Mouse (Mus musculus): ENCODE results near the gene Rftn1.

Rftn1 gene

DNA sequence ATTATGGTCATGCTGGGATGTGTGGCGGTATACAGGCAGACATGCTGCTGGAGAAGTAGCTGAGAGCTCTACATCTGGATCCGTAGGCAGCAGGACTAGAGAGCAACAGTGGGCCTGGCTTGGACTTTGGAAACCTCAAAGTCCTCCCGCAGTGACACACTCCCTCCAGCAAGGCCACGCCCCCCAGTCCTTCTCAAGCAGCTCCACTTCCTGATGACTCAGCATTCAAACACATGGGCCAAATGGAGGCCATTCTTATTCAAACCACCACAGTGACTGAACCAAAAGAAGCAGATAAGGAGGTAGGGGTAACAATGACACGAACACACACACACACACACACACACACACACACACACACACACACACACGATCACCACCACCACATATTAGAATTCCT, 17.7 kb downstream of the Rftn1 start:
- no peak for DNase-seq (ENCODE audit: low spot score in 2 of 2)

DNA sequence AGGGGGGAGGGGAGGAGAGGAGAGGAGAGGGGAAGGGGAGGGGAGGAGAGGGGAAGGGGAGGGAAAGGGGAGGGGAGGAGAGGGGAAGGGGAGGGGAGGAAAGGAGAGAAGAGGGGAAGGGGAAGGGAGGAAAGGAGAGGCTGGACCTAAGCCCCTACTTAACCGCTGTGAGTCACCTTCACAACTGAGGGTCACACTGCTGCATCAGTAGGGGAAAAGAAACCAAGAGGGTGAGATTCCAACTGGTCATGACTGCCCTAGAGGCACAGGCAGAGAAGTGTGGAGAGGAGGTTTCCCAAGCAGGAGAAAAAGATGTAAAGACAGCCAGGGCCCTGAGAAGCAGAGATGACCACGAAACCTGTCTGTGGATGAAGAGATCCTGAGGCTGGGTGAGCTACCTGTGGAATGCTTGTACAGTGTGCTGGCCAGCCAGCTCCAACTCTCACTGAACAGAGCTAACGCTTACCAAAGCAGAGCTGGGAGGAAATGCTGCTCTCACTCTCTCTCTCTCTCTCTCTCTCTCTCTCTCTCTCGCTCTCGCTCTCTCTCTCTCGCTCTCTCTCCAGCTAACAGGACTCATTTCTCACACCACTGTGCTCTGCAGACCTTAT, 19.4 kb downstream of the Rftn1 start:
- no peak for DNase-seq (ENCODE audit: low spot score in 2 of 2)

DNA sequence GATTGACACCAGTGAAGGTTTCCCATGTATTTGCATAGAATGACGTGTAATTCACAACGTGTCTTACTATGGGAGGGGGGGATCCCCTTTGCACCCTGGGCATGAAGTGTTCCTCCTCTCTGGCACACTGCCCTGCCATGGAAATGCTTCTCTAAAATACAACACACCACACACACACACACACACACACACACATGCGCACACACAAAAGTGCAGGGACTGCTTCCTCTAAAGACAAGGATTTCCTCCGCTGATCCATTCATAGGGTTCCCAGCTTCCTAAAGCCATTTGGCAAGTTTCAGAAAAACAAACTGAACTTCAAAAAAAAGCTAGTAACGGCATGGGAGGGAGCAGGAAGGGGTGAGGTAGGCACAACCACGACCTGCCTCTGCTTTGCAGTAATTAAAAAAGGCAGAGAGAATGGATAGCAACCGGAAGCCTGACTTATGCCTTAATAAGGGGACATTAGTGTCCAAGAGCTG, 20.5 kb downstream of the Rftn1 start:
- no peak for DNase-seq (ENCODE audit: low spot score in 2 of 2)

DNA sequence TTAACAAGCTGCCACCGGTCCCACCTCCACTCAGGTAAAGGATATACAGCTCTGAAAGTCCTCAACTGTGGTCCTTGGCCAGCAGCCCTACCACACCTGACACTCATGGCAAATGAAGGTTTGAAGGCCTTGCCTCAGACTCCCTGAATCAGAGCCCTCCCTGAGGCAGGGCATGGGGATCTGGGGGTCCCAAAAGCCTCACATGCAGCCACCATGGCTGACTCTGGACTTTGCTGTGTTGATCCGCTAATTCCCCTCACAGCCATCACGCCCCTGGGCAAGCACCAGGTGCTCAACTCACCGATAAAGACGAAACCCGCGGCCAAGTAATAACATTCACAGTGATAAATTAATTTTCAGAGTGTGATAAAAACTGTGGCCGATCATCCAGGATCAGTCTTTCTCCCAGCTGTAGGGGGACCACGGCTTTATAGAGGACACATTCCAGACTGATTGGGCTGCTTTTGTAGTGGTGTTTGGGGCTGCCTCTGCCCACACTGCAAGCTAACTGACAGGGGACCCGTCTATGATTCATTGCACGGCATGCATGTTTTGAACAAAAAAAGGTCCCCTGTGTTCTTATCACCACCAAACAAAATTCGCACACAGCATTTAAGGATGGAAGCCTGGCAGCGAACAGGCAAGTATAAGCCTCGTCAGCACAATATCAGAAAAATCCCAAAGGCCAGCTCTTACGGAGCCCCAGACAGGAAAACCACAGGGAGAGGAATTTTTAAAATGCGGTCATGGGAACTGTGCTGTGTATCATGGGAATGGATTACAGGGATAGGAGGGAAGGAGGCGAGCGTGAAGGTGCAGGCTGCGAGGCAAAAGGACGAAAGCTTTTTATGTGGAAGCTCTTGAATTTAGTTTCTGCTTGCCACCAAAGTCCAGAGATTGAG, 29.3 kb downstream of the Rftn1 start:
- DNase-seq (ENCODE audit: low spot score in 2 of 2) = no peak

DNA sequence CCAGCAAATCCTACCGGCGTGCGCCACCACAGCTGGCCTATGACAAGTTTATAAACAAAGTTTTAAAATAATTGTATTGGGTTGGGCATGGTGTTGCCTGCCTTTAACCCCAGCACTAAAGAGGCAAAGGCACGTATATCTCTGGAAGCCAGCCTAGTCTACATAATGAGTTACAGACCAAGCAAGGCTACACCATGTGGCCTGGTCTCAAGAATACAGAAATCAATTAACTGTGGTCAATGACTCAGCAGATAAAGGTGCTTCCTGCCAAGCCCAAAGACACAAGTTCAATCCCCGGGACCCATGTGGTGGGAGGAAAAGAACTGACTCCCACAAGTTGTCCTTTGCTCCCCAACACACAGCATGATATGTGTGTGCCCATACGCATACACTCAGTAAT, 30.1 kb downstream of the Rftn1 start:
- no peak for DNase-seq (ENCODE audit: low spot score in 2 of 2)

DNA sequence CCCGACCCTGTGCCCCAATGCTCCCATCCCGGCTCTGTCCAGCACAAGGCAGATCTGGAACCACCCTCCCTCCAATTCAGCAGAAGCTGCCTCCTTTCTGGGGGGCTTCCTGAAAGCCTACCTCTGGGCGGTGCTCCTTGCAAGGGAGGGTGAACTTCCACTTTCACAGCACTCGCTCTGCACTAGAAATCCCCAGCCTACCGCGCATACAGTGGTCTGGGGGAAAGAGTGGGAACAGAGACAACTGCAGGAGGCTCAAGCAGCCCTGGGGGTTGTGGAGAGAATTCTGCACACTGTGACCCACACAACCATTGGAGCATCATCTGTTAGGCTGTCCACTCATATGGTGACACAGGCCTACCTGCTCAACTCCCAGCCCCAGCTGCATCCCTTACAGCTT, 30.7 kb downstream of the Rftn1 start:
- no peak for DNase-seq (ENCODE audit: low spot score in 2 of 2)

DNA sequence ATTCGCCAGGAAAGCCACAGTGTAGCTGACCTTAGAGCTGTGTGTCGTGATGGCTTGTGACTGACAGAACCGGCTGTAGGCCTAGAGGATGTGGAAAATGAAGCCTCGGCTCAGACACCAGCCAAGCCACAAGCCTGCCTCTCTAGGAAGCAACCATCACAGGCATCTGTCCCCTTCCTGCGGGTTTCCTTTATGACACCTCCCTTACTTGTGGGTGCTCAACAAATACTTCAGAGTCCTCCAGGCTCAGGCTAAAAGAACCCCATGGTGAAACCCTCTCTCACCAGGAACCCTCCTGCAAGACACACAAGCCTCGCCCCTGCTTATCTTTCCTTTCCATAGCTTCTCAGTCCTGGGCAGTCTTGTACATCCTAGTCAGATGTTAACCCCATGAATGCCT, 31.9 kb downstream of the Rftn1 start:
- no peak for DNase-seq (ENCODE audit: low spot score in 2 of 2)

DNA sequence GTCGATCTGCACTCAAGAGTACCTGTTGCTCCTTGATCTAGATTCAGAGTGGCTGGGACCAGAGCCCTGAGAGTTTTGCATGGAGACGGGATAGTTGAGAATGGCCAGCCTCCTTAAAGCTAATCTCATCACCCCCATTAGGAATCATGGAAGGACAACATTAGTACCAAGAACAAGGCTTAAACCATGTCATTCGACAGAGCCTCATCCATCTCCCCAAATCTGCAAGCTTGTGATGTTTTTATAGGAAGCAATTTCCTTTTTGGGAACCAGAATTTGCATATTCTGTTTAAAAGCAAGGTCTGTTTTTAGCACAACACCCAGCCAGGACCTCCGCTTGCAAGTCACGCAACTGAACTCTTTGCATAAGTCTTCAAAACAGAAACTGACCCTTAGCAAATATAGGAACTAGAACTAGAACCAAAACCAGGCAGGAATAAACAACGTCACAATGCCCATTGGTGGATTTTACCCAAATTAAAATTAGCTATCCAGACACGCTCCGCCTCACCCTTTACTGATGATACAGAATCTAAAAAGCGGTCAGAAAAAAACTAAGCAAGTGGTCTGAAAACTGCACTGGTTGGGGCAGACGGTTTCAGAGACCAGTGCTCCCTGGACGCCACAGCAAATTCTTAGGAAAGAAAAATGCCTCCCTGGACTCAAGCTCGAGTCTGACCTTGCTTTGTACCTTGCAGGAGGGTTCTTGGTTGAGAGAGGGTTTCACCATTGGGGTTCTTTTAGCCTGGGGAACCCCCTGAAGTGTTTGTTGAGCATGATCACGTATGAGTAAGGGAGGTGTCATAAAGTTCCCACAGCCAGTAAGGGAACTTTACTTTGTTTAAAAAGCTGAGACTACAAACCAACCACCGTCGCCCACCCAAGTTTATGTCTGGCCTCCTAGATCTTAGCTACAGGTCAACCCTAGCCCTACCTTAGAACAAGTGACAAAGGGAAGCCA, 33.0 kb downstream of the Rftn1 start:
- DNase-seq (ENCODE audit: low spot score in 2 of 2) = no peak

DNA sequence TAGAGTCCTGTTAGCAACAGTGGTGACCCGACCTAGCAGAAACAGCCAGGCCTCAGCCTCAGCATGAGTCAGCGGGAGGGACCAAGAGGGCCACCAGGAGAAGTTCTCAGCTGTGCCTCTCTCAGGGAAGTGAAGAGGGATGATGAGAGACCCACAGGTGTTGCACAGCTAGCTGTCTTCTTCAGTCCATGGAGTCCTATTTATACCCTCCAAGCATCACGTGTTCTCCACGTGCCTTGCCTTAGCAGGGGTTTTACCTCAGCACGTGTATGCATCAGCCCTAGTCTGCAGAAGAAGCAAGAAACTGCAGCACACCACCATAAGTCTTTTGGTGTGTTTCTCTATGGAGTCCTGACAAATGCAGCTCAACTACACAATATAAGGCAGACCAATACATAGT, 38.4 kb downstream of the Rftn1 start:
- DNase-seq (ENCODE audit: low spot score in 2 of 2) = no peak

DNA sequence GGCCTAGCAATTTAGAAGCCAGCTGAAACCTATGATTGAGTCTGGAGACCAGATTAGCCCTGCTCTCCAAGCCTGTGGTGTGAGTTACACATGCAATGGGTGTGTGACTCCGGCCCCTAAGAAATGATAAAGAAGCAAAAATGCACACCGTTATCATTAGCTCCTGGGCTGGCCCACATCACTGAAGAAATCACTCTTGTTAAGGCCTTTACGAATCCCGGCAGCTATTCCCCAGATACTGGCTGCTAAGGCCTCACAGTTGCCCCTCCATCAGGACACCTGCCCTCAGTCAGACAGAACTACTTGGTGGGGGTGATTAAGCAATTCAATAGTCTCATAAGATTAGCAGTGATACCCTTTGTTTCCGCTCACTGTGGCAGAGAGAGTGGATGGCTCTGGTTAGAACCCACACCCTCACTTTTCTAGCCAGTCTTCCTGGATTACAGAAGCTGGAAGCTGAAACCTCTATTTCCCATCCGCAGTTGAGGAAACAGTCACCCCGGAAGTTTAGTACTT, 39.2 kb downstream of the Rftn1 start:
- no peak for DNase-seq (ENCODE audit: low spot score in 2 of 2)

DNA sequence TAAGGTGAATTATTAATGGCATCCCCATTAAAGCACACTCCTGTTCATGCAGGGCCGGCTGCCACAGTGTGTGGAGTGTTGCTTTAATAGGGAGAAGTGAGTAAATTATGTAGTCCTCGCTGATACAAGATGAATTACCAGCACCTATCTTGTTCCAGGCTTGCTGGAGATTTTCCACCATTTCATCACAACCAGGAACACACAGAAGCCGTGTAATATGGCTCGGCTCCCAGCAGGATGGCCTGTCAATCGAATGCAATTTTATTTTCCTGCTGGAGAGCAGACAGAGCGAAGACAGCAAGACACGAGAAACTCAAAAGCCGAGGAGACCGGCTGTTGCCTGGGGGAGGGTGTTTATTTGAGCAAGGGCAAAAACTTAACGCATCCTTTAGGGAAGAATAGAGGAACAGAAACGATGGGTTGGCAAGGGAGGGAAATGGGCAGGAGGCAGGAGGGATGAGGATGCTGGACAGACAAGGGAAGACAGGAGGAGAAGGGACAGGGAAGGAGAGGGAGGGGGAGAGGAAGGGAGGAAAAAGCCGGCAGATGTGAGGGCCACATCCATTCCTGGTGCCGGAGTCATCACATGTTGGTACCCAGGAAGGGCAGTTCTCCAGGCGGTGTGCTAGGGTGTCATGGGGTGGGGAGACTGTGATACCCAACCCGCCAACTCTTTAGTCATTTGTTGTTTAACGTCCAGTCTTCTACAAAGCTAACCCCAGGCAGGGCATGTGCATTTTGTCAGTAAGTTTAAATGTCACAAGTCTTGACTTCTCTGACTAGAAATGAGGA, 39.9 kb downstream of the Rftn1 start:
- DNase-seq (ENCODE audit: low spot score in 2 of 2) = no peak

DNA sequence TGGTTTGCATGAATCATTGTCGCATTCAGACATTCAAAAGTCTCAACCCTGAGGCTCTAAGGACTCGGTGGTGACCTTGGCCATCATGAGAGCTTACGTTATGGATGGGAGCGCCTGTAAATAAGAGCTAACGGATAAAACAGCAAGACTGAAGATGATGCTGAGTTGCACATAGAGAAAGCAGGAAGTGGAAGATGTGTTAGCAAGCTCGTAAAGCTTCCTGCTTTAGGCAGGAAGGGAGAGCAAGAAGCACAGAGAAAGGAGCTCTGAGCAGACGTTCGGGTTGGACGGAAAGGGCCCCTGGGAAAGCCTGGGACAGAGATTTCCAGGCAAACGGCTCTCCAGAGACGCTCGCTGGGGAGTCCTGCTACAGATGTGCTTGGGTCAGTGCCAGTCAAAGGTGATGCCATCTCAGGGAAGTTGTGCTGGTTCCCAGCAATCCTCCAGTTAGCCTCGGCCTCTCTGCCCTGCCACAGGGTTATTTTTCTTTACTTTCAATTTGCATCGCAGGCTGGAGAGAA, 40.7 kb downstream of the Rftn1 start:
- no peak for DNase-seq (ENCODE audit: low spot score in 2 of 2)

DNA sequence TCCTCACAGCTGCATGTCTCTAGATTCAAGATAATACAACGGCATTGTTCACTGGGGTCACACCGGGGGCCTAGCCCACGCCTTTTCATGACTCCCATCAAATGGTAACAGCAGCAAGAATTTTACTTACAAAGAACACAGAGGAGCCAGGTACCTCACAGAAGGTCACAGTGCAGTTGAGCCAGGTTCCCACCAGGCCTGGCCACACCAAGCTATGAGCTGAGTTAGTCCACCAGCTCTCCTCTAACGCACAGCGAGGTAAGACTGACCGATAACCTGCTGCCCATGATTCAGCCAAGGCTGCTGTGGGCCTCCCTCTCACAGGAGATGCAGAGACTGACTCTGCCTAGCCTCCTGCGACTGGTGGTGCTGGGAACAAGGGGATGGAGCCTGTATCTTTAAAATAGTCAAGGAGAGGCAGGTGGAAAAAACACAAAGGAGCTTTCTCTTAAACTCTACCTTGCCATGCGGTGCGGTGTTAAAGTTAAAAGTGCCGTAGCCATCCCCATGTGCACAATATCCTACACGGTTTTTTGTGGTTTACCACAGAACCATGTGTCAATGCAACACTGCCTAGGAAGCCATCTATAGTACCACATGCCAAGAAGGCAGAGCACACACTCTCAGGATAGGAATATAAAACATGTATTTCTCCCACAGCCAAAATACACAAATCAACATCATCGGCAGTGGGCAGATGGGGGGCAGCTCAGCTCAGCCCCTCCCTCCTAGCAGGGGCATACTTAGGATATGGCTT, 42.5 kb downstream of the Rftn1 start:
- DNase-seq (ENCODE audit: low spot score in 2 of 2) = no peak

DNA sequence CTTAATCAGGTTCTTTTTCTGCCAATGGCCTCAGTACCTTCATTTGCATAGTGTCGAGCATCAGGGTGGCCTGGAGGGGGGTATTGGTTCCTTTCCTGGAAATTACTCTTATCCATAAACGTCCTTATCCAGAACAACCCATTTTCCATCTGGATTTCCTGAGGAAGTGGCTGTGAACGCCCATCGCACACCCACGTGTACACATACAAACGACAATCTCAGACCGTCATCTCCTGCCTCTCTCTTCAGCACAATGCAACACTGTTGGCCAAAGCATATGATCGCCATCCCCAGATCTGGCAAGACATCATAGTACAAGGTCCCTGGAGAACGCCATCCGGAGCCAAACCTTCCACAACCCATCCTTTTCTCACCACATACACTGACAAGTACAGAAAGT, 47.1 kb downstream of the Rftn1 start:
- DNase-seq (ENCODE audit: low spot score in 2 of 2) = no peak

DNA sequence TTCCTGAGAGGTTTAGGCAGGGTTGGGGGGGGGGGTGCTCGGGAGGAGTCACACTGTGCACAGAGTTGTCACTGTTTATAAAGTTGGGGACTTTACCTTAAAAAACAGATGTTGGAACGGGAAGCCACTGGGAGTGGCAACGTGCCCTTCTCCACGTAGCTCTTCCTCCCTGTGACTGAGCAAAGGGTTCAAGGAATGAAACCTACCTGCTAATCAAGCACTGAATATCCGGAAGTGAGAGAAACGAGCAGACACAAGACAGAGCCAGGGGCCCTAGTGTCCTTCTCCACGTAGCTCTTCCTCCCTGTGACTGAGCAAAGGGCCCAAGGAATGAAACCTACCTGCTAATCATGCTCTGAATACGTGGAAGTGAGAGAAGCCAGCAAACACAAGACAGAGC, 47.9 kb downstream of the Rftn1 start:
- no peak for DNase-seq (ENCODE audit: low spot score in 2 of 2)

DNA sequence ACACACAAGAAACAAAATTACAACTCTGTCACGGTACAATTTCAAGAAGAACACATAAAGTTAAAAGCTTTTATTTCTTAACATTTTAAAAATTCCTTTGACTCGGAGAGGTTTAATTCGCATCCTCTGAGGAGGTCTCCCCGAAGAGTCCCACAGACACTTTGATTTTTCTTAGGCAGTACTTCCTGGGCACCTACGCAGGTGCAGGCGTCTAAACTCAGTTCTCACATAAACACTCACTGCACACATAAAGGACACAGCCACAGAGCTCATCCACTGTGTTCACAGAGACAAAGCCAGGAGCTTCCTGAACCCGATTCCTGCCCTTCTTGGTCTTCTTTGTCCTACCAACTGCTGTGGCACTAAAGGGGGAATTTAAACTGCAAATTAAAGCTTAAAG, 48.3 kb downstream of the Rftn1 start:
- DNase-seq (ENCODE audit: low spot score in 2 of 2) = no peak

DNA sequence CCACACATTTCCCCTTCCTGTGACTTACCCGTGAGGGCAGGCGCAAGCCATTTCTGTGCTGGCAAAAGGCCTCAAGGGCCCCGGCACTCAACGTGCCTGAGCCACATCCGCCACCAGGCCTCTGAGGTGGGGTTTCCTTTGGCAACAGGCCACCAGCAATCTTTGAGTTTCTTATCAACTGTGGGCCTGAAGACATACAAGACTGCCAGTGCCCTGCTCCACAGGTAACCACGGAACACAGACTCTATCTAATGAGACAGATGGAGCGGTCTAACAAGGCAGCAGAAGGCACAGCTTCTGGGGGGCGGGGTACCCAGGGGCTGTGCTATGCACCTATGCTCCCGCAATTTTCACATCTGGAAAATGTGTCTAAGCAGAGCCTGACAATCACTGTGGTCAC, 54.4 kb downstream of the Rftn1 start:
- DNase-seq (ENCODE audit: low spot score in 2 of 2) = peak; percentile 36 to 42

DNA sequence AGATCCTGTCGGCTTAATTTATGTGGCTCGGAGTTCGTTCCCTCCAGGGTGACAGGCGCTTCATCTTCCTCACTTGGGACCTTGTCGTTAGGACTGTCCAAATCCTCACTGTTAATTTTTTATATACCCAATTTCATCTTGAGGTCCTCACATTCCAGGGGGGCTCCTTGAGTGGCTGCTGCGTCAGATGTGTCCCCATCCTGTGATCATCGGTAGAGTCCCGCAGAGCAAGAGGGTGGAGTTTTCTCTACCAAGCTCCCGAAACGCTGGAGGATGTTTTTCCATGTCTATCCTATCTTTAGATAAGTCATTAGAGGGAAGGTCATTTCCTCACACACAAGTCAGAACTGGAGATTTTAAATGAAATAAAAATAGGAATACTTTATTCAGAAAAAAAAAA, 55.0 kb downstream of the Rftn1 start:
- no peak for DNase-seq (ENCODE audit: low spot score in 2 of 2)

DNA sequence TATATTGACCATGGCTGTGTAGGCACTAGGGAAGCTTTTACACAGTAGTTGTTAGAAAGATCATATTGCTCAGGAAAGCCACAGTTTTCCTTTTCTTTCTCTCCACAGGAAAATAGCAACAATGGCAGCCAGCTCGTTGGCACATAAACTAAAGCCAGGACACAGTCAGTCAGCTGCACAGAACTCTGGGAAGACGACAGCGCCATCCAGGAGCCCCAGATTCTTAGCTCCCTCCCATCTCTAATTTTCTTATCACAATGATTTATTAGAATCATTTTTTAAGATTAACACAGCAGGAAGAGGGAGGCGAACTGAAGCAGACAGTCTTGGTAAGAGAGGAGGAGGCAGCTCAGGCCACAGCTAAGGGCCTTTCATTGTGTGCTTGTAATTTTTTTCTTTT, 58.8 kb downstream of the Rftn1 start:
- no peak for DNase-seq (ENCODE audit: low spot score in 2 of 2)

DNA sequence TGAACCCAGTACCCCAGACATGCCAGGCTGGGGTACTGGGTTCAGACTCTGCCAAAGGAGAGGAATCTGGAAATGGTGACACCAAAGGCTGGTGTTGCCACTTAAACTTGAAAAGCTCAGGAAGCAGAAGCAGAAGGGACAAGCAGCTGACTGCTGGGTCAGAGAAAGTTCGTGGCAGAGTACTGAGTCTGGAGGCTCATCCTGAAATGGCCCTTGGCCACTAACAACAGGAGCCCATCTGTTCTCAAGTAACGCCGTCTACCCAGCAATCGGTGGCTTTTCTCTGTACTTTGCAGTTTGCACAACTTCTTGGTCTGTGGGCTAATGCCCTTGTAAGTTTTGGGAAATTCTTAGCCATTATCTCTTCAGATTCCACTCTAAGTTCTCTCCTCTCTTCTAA, 60.1 kb downstream of the Rftn1 start:
- DNase-seq (ENCODE audit: low spot score in 2 of 2) = no peak

Measured in spleen, postnatal 14 days (tissue).